Mouse (Mus musculus): ENCODE measurements around the gene Rnf145. TPM values are rescaled to one million over a fixed set of nuclear protein-coding genes. Genes with fewer than 3 reads are reported as not detected.
A peak's percentile ranks its signal among the peaks of the same experiment; 100 is the strongest.

Rnf145 gene
- 85.7 and 89.5 TPM in 2 replicates for polyA plus RNA-seq (2014; fragmentation: Nextera tagmentation; extraction: Ambion mirVana)

DNA sequence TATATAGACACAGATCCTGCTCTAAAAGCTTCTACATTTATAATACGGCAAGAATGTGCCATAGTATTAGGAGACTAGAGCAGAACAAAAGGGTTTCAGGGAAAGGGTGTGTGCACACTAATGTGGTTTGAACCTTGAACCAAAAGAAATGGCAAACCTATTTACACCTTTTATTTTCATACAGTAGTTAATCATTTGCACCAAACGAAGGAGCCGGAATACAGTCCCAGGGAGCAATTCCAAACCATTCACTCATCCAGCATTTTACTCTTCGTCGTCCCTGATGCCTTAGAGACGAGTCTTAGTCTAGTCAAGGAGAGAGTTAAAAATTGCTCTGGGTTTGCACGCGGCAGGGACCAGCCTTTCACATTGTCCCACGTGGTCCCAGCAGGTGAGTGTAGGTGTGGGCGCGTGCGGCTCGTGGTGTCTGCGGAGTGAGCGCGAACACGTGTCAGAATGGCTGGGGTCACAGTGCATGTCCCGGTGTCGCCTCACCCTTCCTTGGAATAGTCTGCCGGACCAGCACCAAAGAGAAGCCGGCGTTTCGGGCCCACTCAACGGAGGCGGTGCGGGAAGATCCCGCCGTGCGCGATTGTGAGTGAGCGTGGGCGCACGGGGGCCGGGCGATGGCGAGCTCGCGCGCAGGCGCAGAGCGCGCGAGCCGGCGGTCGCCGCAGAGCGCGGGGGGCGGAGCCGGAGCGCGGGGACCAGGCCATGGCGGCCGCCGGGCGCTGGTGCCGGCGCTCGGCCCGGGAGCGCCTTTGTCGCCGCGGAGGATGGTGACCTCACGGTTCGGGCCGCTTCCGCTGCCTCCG, at the start of gene Rnf145:
Gene Rnf145, plus strand, starts transcription at position 684 of the 815 bp plus-strand sequence.
- H3K4me2 ChIP-seq = peak within 1 kb of the TSS; percentile 86
- peak within 1 kb of the TSS; percentile 94 for H3K4me3 ChIP-seq (ENCODE audit: low read depth, low read length)
- H3K36me3 ChIP-seq (ENCODE audit: insufficient read depth) = no peaks in the 10 kb centered on the region
- no peaks in the 10 kb centered on the region for H3K9me3 ChIP-seq (ENCODE audit: low read depth, low read length)
- under 1% methylated on average over 62 of the region's 70 CpGs for WGBS
- H3K4me1 ChIP-seq (ENCODE audit: insufficient read depth) = peaks cover 10% of the 10 kb centered on the region; the same call in 1 of the 2 replicates
- TF ChIP-seq CTCF (IDR thresholded peaks at IDR 0.05; ENCODE audit: low read depth) = no peak
- H3K27ac ChIP-seq (ENCODE audit: low read depth) = peak within 1 kb of the TSS; percentile 95
- DNase-seq (peak; percentile 88), ATAC-seq (ENCODE audit: insufficient read depth) (peak; percentile 78)
- H3K9ac ChIP-seq = peak within 1 kb of the TSS; percentile 88
- no peaks in the 10 kb centered on the region for H3K27me3 ChIP-seq (ENCODE audit: insufficient read depth, low read length)

GRCm38 (mm10) chr11:44469646-44470431, 48.9 kb upstream of the Rnf145 start:
- no peak for TF ChIP-seq CTCF (IDR thresholded peaks at IDR 0.05; ENCODE audit: low read depth)
- no peaks in the 10 kb centered on the region for H3K9me3 ChIP-seq (ENCODE audit: low read depth, low read length)
- ATAC-seq (ENCODE audit: insufficient read depth) (peak; percentile 80), DNase-seq (peak; percentile 40)
- under 1% methylated on average over 59 of the region's 59 CpGs for WGBS
- peak overlapping the region; percentile 91 for H3K9ac ChIP-seq
- H3K4me2 ChIP-seq = peak overlapping the region; percentile 88
- no peaks in the 10 kb centered on the region for H3K27me3 ChIP-seq (ENCODE audit: insufficient read depth, low read length)
- no peaks in the 10 kb centered on the region; the same call in 1 of the 2 replicates for H3K4me1 ChIP-seq (ENCODE audit: insufficient read depth)
- H3K27ac ChIP-seq (ENCODE audit: low read depth) = peak overlapping the region; percentile 95
- H3K4me3 ChIP-seq (ENCODE audit: low read depth, low read length) = peak overlapping the region; percentile 91
- 0 out of 2 replicates have a peak, but pooled peaks cover 7% of the 10 kb centered on the region for H3K36me3 ChIP-seq (ENCODE audit: insufficient read depth)

DNA sequence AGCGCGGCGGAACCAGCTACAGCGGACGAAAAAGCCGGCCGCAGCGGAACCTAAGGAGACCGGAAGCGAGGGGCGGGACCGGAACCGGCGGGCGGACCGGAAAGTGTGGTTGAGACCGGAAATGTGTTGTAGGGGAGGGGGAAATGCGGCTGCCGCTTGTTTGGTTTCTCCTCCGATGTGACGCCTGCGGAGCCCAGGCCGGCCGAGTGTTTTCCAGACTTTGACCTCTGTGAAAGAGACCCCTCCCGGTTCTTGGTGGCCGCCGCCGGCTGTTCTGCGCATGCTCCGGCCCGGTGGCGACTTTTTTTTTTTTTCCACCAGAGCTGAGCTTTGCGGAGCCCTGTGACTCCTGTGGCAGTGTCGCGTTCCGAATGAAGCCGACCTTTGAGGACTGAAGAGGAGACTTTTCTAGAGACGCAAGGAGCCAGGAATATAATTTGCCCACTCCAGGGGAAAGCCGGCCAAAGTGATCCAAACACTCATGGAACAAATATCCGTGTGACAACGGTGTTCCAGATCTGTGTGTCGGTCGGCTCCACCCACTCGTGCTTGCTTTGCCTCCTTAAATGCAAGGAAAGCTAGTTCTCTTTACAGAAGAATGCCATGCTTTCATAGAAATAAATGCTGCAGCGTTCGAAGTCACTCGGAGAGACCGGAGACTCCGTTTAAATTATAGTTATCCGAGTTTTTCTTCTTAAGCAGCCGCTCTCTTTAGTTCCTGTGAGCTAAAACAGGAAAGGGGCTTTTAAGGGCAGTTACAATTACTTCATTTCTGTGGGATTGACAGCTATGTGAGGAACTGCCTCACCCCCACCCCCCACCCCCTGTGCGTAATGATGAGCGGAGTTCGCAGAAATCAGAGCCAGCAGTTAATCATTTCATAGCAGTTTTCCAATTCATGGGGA, 48.1 kb upstream of the Rnf145 start, which contains the start of gene Ublcp1:
Gene Ublcp1, minus strand, starts transcription at position 67 of the 905 bp plus-strand sequence.
- Histone ChIP-seq H3K9me3 (ENCODE audit: low read depth, low read length) (no peaks in the 10 kb centered on the region), H3K27me3 (ENCODE audit: insufficient read depth, low read length) (no peaks in the 10 kb centered on the region), H3K9ac (peak within 1 kb of the TSS; percentile 91), H3K4me2 (peak within 1 kb of the TSS; percentile 88), H3K4me1 (ENCODE audit: insufficient read depth) (no peaks in the 10 kb centered on the region; the same call in 1 of the 2 replicates), H3K4me3 (ENCODE audit: low read depth, low read length) (peak within 1 kb of the TSS; percentile 91), H3K27ac (ENCODE audit: low read depth) (peak within 1 kb of the TSS; percentile 95), H3K36me3 (ENCODE audit: insufficient read depth) (0 out of 2 replicates have a peak, but pooled peaks cover 3% of the 10 kb centered on the region)
- ATAC-seq (ENCODE audit: insufficient read depth) (peak; percentile 93), DNase-seq (peak; percentile 97)
- no peak for TF ChIP-seq CTCF (IDR thresholded peaks at IDR 0.05; ENCODE audit: low read depth)
- under 1% methylated on average over 54 of the region's 54 CpGs for WGBS

GRCm38 (mm10) chr11:44471337-44471995, 47.3 kb upstream of the Rnf145 start:
- DNase-seq (no peak), ATAC-seq (ENCODE audit: insufficient read depth) (no peak)
- Histone ChIP-seq H3K4me1 (ENCODE audit: insufficient read depth) (no peaks in the 10 kb centered on the region; the same call in 1 of the 2 replicates), H3K36me3 (ENCODE audit: insufficient read depth) (no peaks in the 10 kb centered on the region), H3K27ac (ENCODE audit: low read depth) (peak overlapping the region; percentile 95), H3K9me3 (ENCODE audit: low read depth, low read length) (no peaks in the 10 kb centered on the region), H3K4me3 (ENCODE audit: low read depth, low read length) (peak overlapping the region; percentile 91), H3K9ac (peak overlapping the region; percentile 91), H3K4me2 (peak overlapping the region; percentile 88), H3K27me3 (ENCODE audit: insufficient read depth, low read length) (no peaks in the 10 kb centered on the region)
- 11% methylated on average over 4 of the region's 4 CpGs for WGBS
- TF ChIP-seq CTCF (IDR thresholded peaks at IDR 0.05; ENCODE audit: low read depth) = no peak

GRCm38 (mm10) chr11:44475467-44475866, 43.3 kb upstream of the Rnf145 start:
- Histone ChIP-seq H3K4me1 (ENCODE audit: insufficient read depth) (no peaks in the 10 kb centered on the region; the same call in 1 of the 2 replicates), H3K9ac (no peak overlapping the region), H3K27ac (ENCODE audit: low read depth) (no peak overlapping the region), H3K4me2 (no peak overlapping the region), H3K36me3 (ENCODE audit: insufficient read depth) (no peaks in the 10 kb centered on the region), H3K9me3 (ENCODE audit: low read depth, low read length) (no peaks in the 10 kb centered on the region), H3K4me3 (ENCODE audit: low read depth, low read length) (no peak overlapping the region), H3K27me3 (ENCODE audit: insufficient read depth, low read length) (no peaks in the 10 kb centered on the region)
- 65% methylated on average over 3 of the region's 3 CpGs for WGBS
- TF ChIP-seq CTCF (IDR thresholded peaks at IDR 0.05; ENCODE audit: low read depth) = no peak
- ATAC-seq (ENCODE audit: insufficient read depth) = no peak
- no peak for DNase-seq

DNA sequence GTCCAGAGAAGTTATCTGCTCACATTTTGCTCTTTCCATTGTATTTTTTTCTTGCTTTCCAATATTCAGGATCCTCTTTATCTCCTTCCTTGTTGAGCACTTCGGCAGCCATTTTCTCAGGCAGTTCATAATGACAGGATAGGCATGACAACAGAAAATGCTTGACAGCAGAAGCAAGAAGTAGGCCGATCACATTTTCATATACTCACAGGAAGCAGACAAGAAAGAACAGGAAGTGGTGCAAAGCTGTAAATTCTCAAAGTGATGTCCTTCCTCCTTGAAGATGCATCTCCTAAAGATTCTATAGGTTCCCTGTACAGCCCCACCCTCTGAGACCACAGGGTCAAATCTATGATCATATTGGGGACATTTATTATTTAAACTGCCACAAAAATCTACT, 42.3 kb upstream of the Rnf145 start:
- Histone ChIP-seq H3K9me3 (ENCODE audit: low read depth, low read length) (no peaks in the 10 kb centered on the region), H3K9ac (no peak overlapping the region), H3K36me3 (ENCODE audit: insufficient read depth) (no peaks in the 10 kb centered on the region), H3K4me3 (ENCODE audit: low read depth, low read length) (no peak overlapping the region), H3K4me1 (ENCODE audit: insufficient read depth) (no peaks in the 10 kb centered on the region; the same call in 1 of the 2 replicates), H3K27ac (ENCODE audit: low read depth) (no peak overlapping the region), H3K27me3 (ENCODE audit: insufficient read depth, low read length) (no peaks in the 10 kb centered on the region), H3K4me2 (no peak overlapping the region)
- 68% methylated on average over 2 of the region's 2 CpGs for WGBS
- TF ChIP-seq CTCF (IDR thresholded peaks at IDR 0.05; ENCODE audit: low read depth) = no peak
- no peak for DNase-seq
- no peak for ATAC-seq (ENCODE audit: insufficient read depth)

Data from lung, embryonic 14.5 days (tissue).